19 mouse cellular contexts compared by ENCODE assay signal in genomic region chr11:102083193-102083592, GRCm38 (mm10). TPM values are rescaled to one million over a fixed set of nuclear protein-coding genes. Genes with fewer than 3 reads are reported as not detected.
A peak's percentile ranks its signal among the peaks of the same experiment; 100 is the strongest.
DNase-seq lines count a peak whose midpoint lies in the region; ATAC-seq and TF ChIP-seq lines count a peak whose summit lies in the region.
"Had no signal": no experiment of that assay in that cellular context is flagged by ENCODE, and none has a peak within 500 bp of the region (broad histone marks: within the 10 kb centered on the region; RNA-seq: fewer than 3 reads in every experiment).

No protein-coding gene starts in this region.

- peak overlapping the region; percentile 87 for H3K4me2 ChIP-seq in forebrain, embryonic 13.5 days
- peak overlapping the region; percentile 75 for H3K4me2 ChIP-seq in midbrain, embryonic 15.5 days

- no peak for DNase-seq in left cerebral cortex, adult 2 months (ENCODE audit: extremely low spot score in 1 of 2, low spot score in 2 of 2)
- no peak for DNase-seq in left cerebral cortex, postnatal 10 days (ENCODE audit: extremely low spot score in 1 of 2, low spot score in 2 of 2)
- DNase-seq in R1 (ENCODE audit: low read depth, low spot score) = peak; percentile 40
- DNase-seq in frontal cortex, postnatal 10 days (ENCODE audit: low spot score in 2 of 2) = no peak
- no peak for DNase-seq in frontal cortex, postnatal 36 days (ENCODE audit: low spot score in 2 of 2)
- DNase-seq: cerebellum, postnatal 14 days; heart, adult 2 months; heart, postnatal 4 days; kidney, adult 9 months; lung, adult 18-20 months had no signal

- no peaks in the 10 kb centered on the region for H3K27me3 ChIP-seq in forebrain, embryonic 13.5 days
- H3K27me3 ChIP-seq in midbrain, embryonic 15.5 days (replicated peaks) = no peaks in the 10 kb centered on the region
- H3K27me3 ChIP-seq: embryonic facial prominence, embryonic 12.5 days had no signal

- H3K27ac ChIP-seq in left cerebral cortex, adult 2 months = no peak overlapping the region
- H3K27ac ChIP-seq in forebrain, embryonic 13.5 days = no peak overlapping the region
- H3K27ac ChIP-seq in midbrain, embryonic 15.5 days = peak overlapping the region; percentile 10; the same call in 1 of the 2 replicates
- H3K27ac ChIP-seq: embryonic facial prominence, embryonic 12.5 days; heart, adult 2 months had no signal

- intact Hi-C loops in left cerebral cortex, adult 2 months (cut with DNase I) = no loop called here
- intact Hi-C loops in left cerebral cortex, postnatal 10 days (cut with DNase I) = no loop called here

- ATAC-seq in forebrain, embryonic 13.5 days = no peak
- no peak for ATAC-seq in midbrain, embryonic 15.5 days (replicated peaks)

- no peaks in the 10 kb centered on the region for H3K9me3 ChIP-seq in forebrain, embryonic 13.5 days (replicated peaks)
- H3K9me3 ChIP-seq in midbrain, embryonic 15.5 days = no peaks in the 10 kb centered on the region
- H3K9me3 ChIP-seq: embryonic facial prominence, embryonic 12.5 days had no signal

- WGBS in forebrain, embryonic 13.5 days = 46% methylated on average over 4 of the region's 4 CpGs
- WGBS in midbrain, embryonic 15.5 days = 36% methylated on average over 4 of the region's 4 CpGs

- no peak for TF ChIP-seq CTCF in left cerebral cortex, adult 2 months (IDR thresholded peaks at IDR 0.05)

- H3K36me3 ChIP-seq in forebrain, embryonic 13.5 days (ENCODE audit: poor library complexity, severe bottlenecking) = peaks cover 39% of the 10 kb centered on the region
- H3K36me3 ChIP-seq in midbrain, embryonic 15.5 days (replicated peaks) = peaks cover under 1% of the 10 kb centered on the region; the same call in 1 of the 2 replicates

- H3K4me1 ChIP-seq in forebrain, embryonic 13.5 days = peaks cover 50% of the 10 kb centered on the region
- H3K4me1 ChIP-seq in midbrain, embryonic 15.5 days = peaks cover 46% of the 10 kb centered on the region

- H3K9ac ChIP-seq in forebrain, embryonic 13.5 days = no peak overlapping the region
- 0 out of 2 replicates have a peak overlapping the region, but pooled peaks have one; percentile 26 for H3K9ac ChIP-seq in midbrain, embryonic 15.5 days
- H3K9ac ChIP-seq: embryonic facial prominence, embryonic 12.5 days had no signal

- peak overlapping the region; percentile 37; the same call in 1 of the 2 replicates for H3K4me3 ChIP-seq in left cerebral cortex, adult 2 months
- no peak overlapping the region for H3K4me3 ChIP-seq in forebrain, embryonic 13.5 days
- H3K4me3 ChIP-seq in midbrain, embryonic 15.5 days = no peak overlapping the region
- H3K4me3 ChIP-seq: heart, adult 2 months had no signal

RNA-seq across cellular contexts. Expression of gene Mpp2, which starts 5.1 kb away (rescaled TPM):
- 100 to 1,000 TPM; 146 to 157 TPM for total RNA-seq in left cerebral cortex, adult 2 months (2021)
- 100 to 1,000 TPM; 103 to 107 TPM for total RNA-seq in left cerebral cortex, postnatal 10 days (2021)
- 19.8 and 22.0 TPM in 2 replicates for polyA plus RNA-seq in forebrain, embryonic 13.5 days (2015; fragmentation: Nextera tagmentation; extraction: Ambion mirVana)
- 33.4 and 36.4 TPM in 2 replicates for polyA plus RNA-seq in midbrain, embryonic 15.5 days (2015; fragmentation: Nextera tagmentation; extraction: Ambion mirVana)

RNA-seq across cellular contexts. Expression of gene Ppy, which starts 17.9 kb away (rescaled TPM):
- total RNA-seq in left cerebral cortex, adult 2 months (2021) = not detected
- total RNA-seq in left cerebral cortex, postnatal 10 days (2021) = not detected
- polyA plus RNA-seq in forebrain, embryonic 13.5 days (2015; fragmentation: Nextera tagmentation; extraction: Ambion mirVana) = not detected in 2 replicates
- polyA plus RNA-seq in midbrain, embryonic 15.5 days (2015; fragmentation: Nextera tagmentation; extraction: Ambion mirVana) = not detected in 2 replicates
- total RNA-seq: adrenal gland, adult 18-20 months; heart, adult 2 months; heart, postnatal 4 days; layer of hippocampus, adult 18-20 months; left cerebral cortex, postnatal 36 days; megakaryocyte progenitor cell, adult 5-6 weeks had no signal
- polyA plus RNA-seq: embryonic facial prominence, embryonic 12.5 days; frontal cortex, adult 2 months; heart, adult 2 months; testis, adult 2 months had no signal

RNA-seq across cellular contexts. Expression of gene Pyy, which starts 24.4 kb away (rescaled TPM):
- total RNA-seq in left cerebral cortex, adult 2 months (2021) = not detected
- not detected for total RNA-seq in left cerebral cortex, postnatal 10 days (2021)
- polyA plus RNA-seq in forebrain, embryonic 13.5 days (2015; fragmentation: Nextera tagmentation; extraction: Ambion mirVana) = not detected in 2 replicates
- not detected in 2 replicates for polyA plus RNA-seq in midbrain, embryonic 15.5 days (2015; fragmentation: Nextera tagmentation; extraction: Ambion mirVana)
- total RNA-seq: adrenal gland, adult 18-20 months; heart, adult 2 months; heart, postnatal 4 days; layer of hippocampus, adult 18-20 months; left cerebral cortex, postnatal 36 days; megakaryocyte progenitor cell, adult 5-6 weeks had no signal
- polyA plus RNA-seq: embryonic facial prominence, embryonic 12.5 days; frontal cortex, adult 2 months; heart, adult 2 months had no signal

RNA-seq across cellular contexts. Expression of gene Cd300lg, which starts 41.9 kb away (rescaled TPM):
- not detected for total RNA-seq in left cerebral cortex, adult 2 months (2021)
- not detected for total RNA-seq in left cerebral cortex, postnatal 10 days (2021)
- 0.27 and 0.31 TPM in 2 replicates for polyA plus RNA-seq in forebrain, embryonic 13.5 days (2015; fragmentation: Nextera tagmentation; extraction: Ambion mirVana)
- 0.31 and 0.43 TPM in 2 replicates for polyA plus RNA-seq in midbrain, embryonic 15.5 days (2015; fragmentation: Nextera tagmentation; extraction: Ambion mirVana)
- total RNA-seq: layer of hippocampus, adult 18-20 months had no signal

RNA-seq across cellular contexts. Expression of gene Mpp3, which starts 54.9 kb away (rescaled TPM):
- 10 to 100 TPM; 94.6 to 98.8 TPM for total RNA-seq in left cerebral cortex, adult 2 months (2021)
- total RNA-seq in left cerebral cortex, postnatal 10 days (2021) = 10 to 100 TPM; 34.1 to 36.3 TPM
- polyA plus RNA-seq in forebrain, embryonic 13.5 days (2015; fragmentation: Nextera tagmentation; extraction: Ambion mirVana) = 40.8 and 41.0 TPM in 2 replicates
- polyA plus RNA-seq in midbrain, embryonic 15.5 days (2015; fragmentation: Nextera tagmentation; extraction: Ambion mirVana) = 60.1 and 62.9 TPM in 2 replicates
- total RNA-seq: megakaryocyte progenitor cell, adult 5-6 weeks had no signal
